Mouse (Mus musculus) lung, postnatal 0 days (tissue): ENCODE results near the gene Gm20388.

Experiments used
- CTCF ChIP-seq: IDR thresholded peaks from 2 replicates; pipeline ENCODE4 v1.5.1; 2016; ENCODE audit warnings: antibody characterized with exemption, mild to moderate bottlenecking
- EP300 ChIP-seq: IDR thresholded peaks from 2 replicates; pipeline ENCODE4 v1.6.1; 2016; ENCODE audit warnings: antibody characterized with exemption, mild to moderate bottlenecking, control low read depth

- TF ChIP-seq CTCF (no peak), EP300 (no peak)
These were observed 1917.9 kb downstream of the Gm20388 start for GRCm38 (mm10) chr8:121828376-121829023.
